9 mouse cellular contexts compared by ENCODE assay signal in the genomic region with DNA sequence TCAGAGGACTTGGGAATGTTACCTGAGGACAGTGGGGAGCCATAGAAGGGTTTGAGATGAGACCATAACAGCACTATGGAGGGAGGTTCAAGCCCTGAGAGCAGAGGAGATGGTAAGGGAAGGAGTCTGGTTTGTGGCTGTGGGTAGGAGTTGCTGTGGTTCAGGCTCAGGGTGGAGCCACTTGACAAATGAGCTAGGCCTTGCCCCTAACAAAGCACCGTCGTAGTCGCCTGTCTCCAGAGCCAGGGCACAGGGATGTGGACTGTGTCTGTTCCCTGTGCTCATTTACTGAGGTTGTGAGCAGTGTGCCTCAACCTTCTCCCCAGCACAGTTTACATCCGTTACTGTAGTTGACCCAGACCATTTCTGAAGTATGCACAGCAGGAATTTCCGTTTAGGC. TPM values are rescaled to one million over a fixed set of nuclear protein-coding genes. Genes with fewer than 3 reads are reported as not detected.
DNase-seq lines count a peak whose midpoint lies in the region; ATAC-seq and TF ChIP-seq lines count a peak whose summit lies in the region.
"Had no signal": no experiment of that assay in that cellular context is flagged by ENCODE, and none has a peak within 500 bp of the region (broad histone marks: within the 10 kb centered on the region; RNA-seq: fewer than 3 reads in every experiment).

No protein-coding gene starts in this region.

- H3K27ac ChIP-seq in kidney, postnatal 0 days = no peak overlapping the region
- H3K27ac ChIP-seq in hindbrain, embryonic 13.5 days = peak overlapping the region; percentile 12; the same call in 1 of the 2 replicates
- H3K27ac ChIP-seq in midbrain, embryonic 15.5 days = no peak overlapping the region

- no peak for TF ChIP-seq CTCF in kidney, postnatal 0 days (IDR thresholded peaks at IDR 0.05; ENCODE audit: low read depth)

- H3K4me2 ChIP-seq in kidney, postnatal 0 days (ENCODE audit: low read length) = no peak overlapping the region
- peak overlapping the region; percentile 8; the same call in 1 of the 2 replicates for H3K4me2 ChIP-seq in hindbrain, embryonic 13.5 days
- H3K4me2 ChIP-seq in midbrain, embryonic 15.5 days = no peak overlapping the region

- H3K9ac ChIP-seq in kidney, postnatal 0 days (ENCODE audit: low read depth, low read length) = peak overlapping the region; percentile 19; the same call in 1 of the 2 replicates
- H3K9ac ChIP-seq in hindbrain, embryonic 13.5 days = peak overlapping the region; percentile 60
- no peak overlapping the region for H3K9ac ChIP-seq in midbrain, embryonic 15.5 days

- intact Hi-C loops in left cerebral cortex, postnatal 10 days (cut with DNase I) = loop anchor here (2.0 kb wide), 1 partner anchor 28 kb away; no protein-coding TSS in a partner anchor

- H3K4me1 ChIP-seq in kidney, postnatal 0 days (replicated peaks; ENCODE audit: insufficient read depth, low read length) = peaks cover 26% of the 10 kb centered on the region
- peaks cover 76% of the 10 kb centered on the region for H3K4me1 ChIP-seq in hindbrain, embryonic 13.5 days (replicated peaks)
- H3K4me1 ChIP-seq in midbrain, embryonic 15.5 days = peaks cover 52% of the 10 kb centered on the region

- no peak for DNase-seq in kidney, postnatal 0 days (ENCODE audit: low spot score)
- DNase-seq in kidney, postnatal 36 days = no peak
- DNase-seq in Muller cell, postnatal 12 days (ENCODE audit: inconsistent ontology term) = peak; percentile 43
- DNase-seq in left cerebral cortex, adult 9 months (ENCODE audit: low spot score in 2 of 2) = no peak
- no peak for DNase-seq in left cerebral cortex, postnatal 10 days (ENCODE audit: extremely low spot score in 1 of 2, low spot score in 2 of 2)
- DNase-seq: kidney, adult 9 months had no signal

- no peak overlapping the region for H3K4me3 ChIP-seq in kidney, postnatal 0 days (replicated peaks; ENCODE audit: low read depth, low read length)
- H3K4me3 ChIP-seq in hindbrain, embryonic 13.5 days = no peak overlapping the region
- no peak overlapping the region for H3K4me3 ChIP-seq in midbrain, embryonic 15.5 days

- no peaks in the 10 kb centered on the region for H3K27me3 ChIP-seq in kidney, postnatal 0 days (ENCODE audit: insufficient read depth, low read length)
- no peaks in the 10 kb centered on the region for H3K27me3 ChIP-seq in hindbrain, embryonic 13.5 days
- no peaks in the 10 kb centered on the region for H3K27me3 ChIP-seq in midbrain, embryonic 15.5 days (replicated peaks)

- no peak for ATAC-seq in kidney, postnatal 0 days (replicated peaks; ENCODE audit: low FRiP score, low read depth)
- no peak for ATAC-seq in hindbrain, embryonic 13.5 days (ENCODE audit: low FRiP score)
- peak; percentile 41 for ATAC-seq in megakaryocyte-erythroid progenitor cell, adult 5-6 weeks (replicated peaks; ENCODE audit: low FRiP score, low TSS enrichment, poor library complexity, severe bottlenecking)
- no peak for ATAC-seq in midbrain, embryonic 15.5 days (replicated peaks)

- WGBS in kidney, postnatal 0 days = 35% methylated on average over 5 of the region's 5 CpGs
- WGBS in hindbrain, embryonic 13.5 days = 60% methylated on average over 5 of the region's 5 CpGs
- 71% methylated on average over 5 of the region's 5 CpGs for WGBS in midbrain, embryonic 15.5 days

- H3K36me3 ChIP-seq in kidney, postnatal 0 days (ENCODE audit: insufficient read depth, low read length) = peaks cover 22% of the 10 kb centered on the region
- H3K36me3 ChIP-seq in hindbrain, embryonic 13.5 days = peaks cover 40% of the 10 kb centered on the region
- 0 out of 2 replicates have a peak, but pooled peaks cover 3% of the 10 kb centered on the region for H3K36me3 ChIP-seq in midbrain, embryonic 15.5 days (replicated peaks)

- no peaks in the 10 kb centered on the region for H3K9me3 ChIP-seq in kidney, postnatal 0 days (replicated peaks; ENCODE audit: low read length)
- no peaks in the 10 kb centered on the region for H3K9me3 ChIP-seq in hindbrain, embryonic 13.5 days
- H3K9me3 ChIP-seq in midbrain, embryonic 15.5 days = no peaks in the 10 kb centered on the region

RNA-seq across cellular contexts. Expression of gene Cic, which starts 7.1 kb away (rescaled TPM):
- polyA plus RNA-seq in kidney, postnatal 0 days (2015; fragmentation: Nextera tagmentation; extraction: Ambion mirVana) = 22.0 and 23.3 TPM in 2 replicates
- polyA plus RNA-seq in hindbrain, embryonic 13.5 days (2015; fragmentation: Nextera tagmentation; extraction: Ambion mirVana) = 36.9 and 42.4 TPM in 2 replicates
- total RNA-seq in megakaryocyte-erythroid progenitor cell, adult 5-6 weeks (2014; fragmentation: Nextera tagmentation) = 125 and 134 TPM in 2 replicates
- total RNA-seq in megakaryocyte-erythroid progenitor cell, adult 5-6 weeks (2017) = 20.5 and 40.0 TPM in 2 replicates
- 100 to 1,000 TPM; 244 to 271 TPM for total RNA-seq in left cerebral cortex, postnatal 10 days (2021)
- 42.1 and 45.9 TPM in 2 replicates for polyA plus RNA-seq in midbrain, embryonic 15.5 days (2015; fragmentation: Nextera tagmentation; extraction: Ambion mirVana)

RNA-seq across cellular contexts. Expression of gene Pafah1b3, which starts 23.2 kb away (rescaled TPM):
- polyA plus RNA-seq in kidney, postnatal 0 days (2015; fragmentation: Nextera tagmentation; extraction: Ambion mirVana) = 144 and 152 TPM in 2 replicates
- polyA plus RNA-seq in hindbrain, embryonic 13.5 days (2015; fragmentation: Nextera tagmentation; extraction: Ambion mirVana) = 619 and 632 TPM in 2 replicates
- 22.0 and 23.2 TPM in 2 replicates for total RNA-seq in megakaryocyte-erythroid progenitor cell, adult 5-6 weeks (2014; fragmentation: Nextera tagmentation)
- 12.8 and 26.3 TPM in 2 replicates for total RNA-seq in megakaryocyte-erythroid progenitor cell, adult 5-6 weeks (2017)
- 10 to 100 TPM; 64.1 to 67.5 TPM for total RNA-seq in left cerebral cortex, postnatal 10 days (2021)
- 671 and 679 TPM in 2 replicates for polyA plus RNA-seq in midbrain, embryonic 15.5 days (2015; fragmentation: Nextera tagmentation; extraction: Ambion mirVana)

RNA-seq across cellular contexts. Expression of gene Erf, which starts 24.0 kb away (rescaled TPM):
- polyA plus RNA-seq in kidney, postnatal 0 days (2015; fragmentation: Nextera tagmentation; extraction: Ambion mirVana) = 12.7 and 18.6 TPM in 2 replicates
- polyA plus RNA-seq in hindbrain, embryonic 13.5 days (2015; fragmentation: Nextera tagmentation; extraction: Ambion mirVana) = 4.0 and 4.2 TPM in 2 replicates
- 8.7 and 18.9 TPM in 2 replicates for total RNA-seq in megakaryocyte-erythroid progenitor cell, adult 5-6 weeks (2014; fragmentation: Nextera tagmentation)
- total RNA-seq in megakaryocyte-erythroid progenitor cell, adult 5-6 weeks (2017) = 6.2 and 8.6 TPM in 2 replicates
- 10 to 100 TPM; 47.7 to 55.1 TPM for total RNA-seq in left cerebral cortex, postnatal 10 days (2021)
- polyA plus RNA-seq in midbrain, embryonic 15.5 days (2015; fragmentation: Nextera tagmentation; extraction: Ambion mirVana) = 3.3 and 5.3 TPM in 2 replicates

RNA-seq across cellular contexts. Expression of gene Prr19, which starts 26.6 kb away (rescaled TPM):
- 0.21 and 0.26 TPM in 2 replicates for polyA plus RNA-seq in kidney, postnatal 0 days (2015; fragmentation: Nextera tagmentation; extraction: Ambion mirVana)
- polyA plus RNA-seq in hindbrain, embryonic 13.5 days (2015; fragmentation: Nextera tagmentation; extraction: Ambion mirVana) = 2.3 TPM in 2 replicates
- not detected in 2 replicates for total RNA-seq in megakaryocyte-erythroid progenitor cell, adult 5-6 weeks (2014; fragmentation: Nextera tagmentation)
- not detected in 2 replicates for total RNA-seq in megakaryocyte-erythroid progenitor cell, adult 5-6 weeks (2017)
- under 1 TPM in 1 of 2 experiments, not detected in 1; 0.28 TPM for total RNA-seq in left cerebral cortex, postnatal 10 days (2021)
- polyA plus RNA-seq in midbrain, embryonic 15.5 days (2015; fragmentation: Nextera tagmentation; extraction: Ambion mirVana) = 3.7 and 4.5 TPM in 2 replicates

RNA-seq across cellular contexts. Expression of gene Tmem145, which starts 31.3 kb away (rescaled TPM):
- polyA plus RNA-seq in kidney, postnatal 0 days (2015; fragmentation: Nextera tagmentation; extraction: Ambion mirVana) = 0.23 and 0.50 TPM in 2 replicates
- polyA plus RNA-seq in hindbrain, embryonic 13.5 days (2015; fragmentation: Nextera tagmentation; extraction: Ambion mirVana) = 49.5 and 50.6 TPM in 2 replicates
- total RNA-seq in megakaryocyte-erythroid progenitor cell, adult 5-6 weeks (2014; fragmentation: Nextera tagmentation) = not detected in 2 replicates
- total RNA-seq in megakaryocyte-erythroid progenitor cell, adult 5-6 weeks (2017) = not detected in 2 replicates
- total RNA-seq in left cerebral cortex, postnatal 10 days (2021) = 10 to 100 TPM; 89.2 to 91.0 TPM
- polyA plus RNA-seq in midbrain, embryonic 15.5 days (2015; fragmentation: Nextera tagmentation; extraction: Ambion mirVana) = 94.8 and 102 TPM in 2 replicates
